Mouse (Mus musculus) neural tube, embryonic 14.5 days (tissue): ENCODE measurements at regions not wholly inside any gene's neighbourhood (a gene's known extent, or its start where the extent isn't known, plus 50 kb on each side); places are given as distances from the start of the nearest gene placed in this dataset.

ENCODE experiments used
- ATAC-seq: fragments of 200-750 bp; cut with Nextera tagmentation; 2 replicates; pipeline ENCODE4 v1.8.0; 2017; ENCODE audit warnings: low read depth, mild to moderate bottlenecking, moderate TSS enrichment, moderate library complexity
- H3K27ac ChIP-seq: fragments of 300-500 bp; sonication (generic); 2 replicates; pipeline ENCODE4 v1.5.1; 2014; ENCODE audit warnings: low read depth, mild to moderate bottlenecking, control low read depth, low read length, moderate library complexity, mixed read lengths
- H3K27me3 ChIP-seq: fragments of 300-500 bp; sonication (generic); 2 replicates; pipeline ENCODE4 v1.6.1; 2014; ENCODE audit warnings: low read length; ENCODE audit not compliant: control insufficient read depth, insufficient read depth
- H3K36me3 ChIP-seq: fragments of 300-500 bp; sonication (generic); 2 replicates; pipeline ENCODE4 v1.6.1; 2014; ENCODE audit warnings: low read length, mixed read lengths; ENCODE audit not compliant: control insufficient read depth, insufficient read depth
- H3K4me1 ChIP-seq: fragments of 300-500 bp; sonication (generic); 2 replicates; pipeline ENCODE4 v1.6.1; 2014; ENCODE audit warnings: low read length; ENCODE audit not compliant: control insufficient read depth, insufficient read depth
- H3K4me2 ChIP-seq: fragments of 300-500 bp; sonication (generic); 2 replicates; pipeline ENCODE4 v1.6.1; 2014; ENCODE audit warnings: mild to moderate bottlenecking, low read depth, low read length, control low read depth
- H3K4me3 ChIP-seq: fragments of 300-500 bp; sonication (generic); 2 replicates; pipeline ENCODE4 v1.5.1; 2014; ENCODE audit warnings: low read depth, low read length, control low read depth, mixed read lengths
- H3K9ac ChIP-seq: fragments of 300-500 bp; sonication (generic); replicated peaks from 2 replicates; pipeline ENCODE4 v1.6.1; 2014; ENCODE audit warnings: low read depth, mild to moderate bottlenecking, control low read depth, low read length, mixed read lengths
- H3K9me3 ChIP-seq: fragments of 300-500 bp; sonication (generic); 2 replicates; pipeline ENCODE4 v1.6.1; 2016; ENCODE audit warnings: low read length; ENCODE audit not compliant: control insufficient read depth
- WGBS: fragments of 180-500 bp; shearing (Covaris S2); extraction: QIAGEN DNeasy Blood & Tissue Kit; methylation state at CpG from one replicate; pipeline ENCODE4 v1.1.7; 2014; 5-methylcytosine and 5-hydroxymethylcytosine counted together

- Histone ChIP-seq H3K9ac (no peak overlapping the region), H3K36me3 (no peaks in the 10 kb centered on the region), H3K27me3 (no peaks in the 10 kb centered on the region), H3K27ac (no peak overlapping the region), H3K4me2 (no peak overlapping the region), H3K4me3 (no peak overlapping the region), H3K9me3 (no peaks in the 10 kb centered on the region), H3K4me1 (no peaks in the 10 kb centered on the region)
- 95% methylated on average over 11 of the region's 11 CpGs for WGBS
- ATAC-seq, result no peak
Measured at GRCm38 (mm10) chr16:10098511-10098910, 71.5 kb upstream of the Rpl39l start.

GRCm38 (mm10) chr16:10088461-10089353 is 81.3 kb upstream of the Rpl39l start:
- Histone ChIP-seq H3K27me3 (no peaks in the 10 kb centered on the region), H3K9ac (no peak overlapping the region), H3K36me3 (no peaks in the 10 kb centered on the region), H3K4me2 (no peak overlapping the region), H3K4me3 (no peak overlapping the region), H3K4me1 (no peaks in the 10 kb centered on the region), H3K9me3 (no peaks in the 10 kb centered on the region), H3K27ac (no peak overlapping the region)
- ATAC-seq, result peak; percentile 71; the same call in 1 of the 2 replicates
- WGBS, result 60% methylated on average over 18 of the region's 18 CpGs

GRCm38 (mm10) chr16:10086341-10086740 is 83.7 kb upstream of the Rpl39l start:
- no peak overlapping the region for H3K4me3 ChIP-seq
- no peaks in the 10 kb centered on the region for H3K27me3 ChIP-seq
- WGBS, result 35% methylated on average over 1 of the region's 1 CpGs
- H3K27ac ChIP-seq, result no peak overlapping the region
- no peak for ATAC-seq
- no peak overlapping the region for H3K4me2 ChIP-seq
- H3K9ac ChIP-seq, result no peak overlapping the region
- no peaks in the 10 kb centered on the region for H3K9me3 ChIP-seq
- H3K4me1 ChIP-seq, result no peaks in the 10 kb centered on the region
- H3K36me3 ChIP-seq, result no peaks in the 10 kb centered on the region

- Histone ChIP-seq H3K9me3 (no peaks in the 10 kb centered on the region), H3K36me3 (no peaks in the 10 kb centered on the region), H3K27ac (no peak overlapping the region), H3K4me3 (no peak overlapping the region), H3K27me3 (no peaks in the 10 kb centered on the region), H3K4me2 (no peak overlapping the region), H3K9ac (no peak overlapping the region), H3K4me1 (no peaks in the 10 kb centered on the region)
- WGBS, result 83% methylated on average over 5 of the region's 5 CpGs
- ATAC-seq, result no peak
Measured at GRCm38 (mm10) chr16:10085429-10085828, 84.6 kb upstream of the Rpl39l start.

GRCm38 (mm10) chr16:10081751-10082150 is 86.4 kb upstream of the Grin2a start:
- 65% methylated on average over 2 of the region's 2 CpGs for WGBS
- H3K4me2 ChIP-seq, result no peak overlapping the region
- no peak for ATAC-seq

GRCm38 (mm10) chr16:10080121-10080679 is 84.8 kb upstream of the Grin2a start:
- Histone ChIP-seq H3K4me2 (no peak overlapping the region), H3K4me3 (no peak overlapping the region), H3K27me3 (no peaks in the 10 kb centered on the region), H3K36me3 (no peaks in the 10 kb centered on the region), H3K4me1 (no peaks in the 10 kb centered on the region), H3K9ac (no peak overlapping the region), H3K27ac (no peak overlapping the region), H3K9me3 (no peaks in the 10 kb centered on the region)
- no peak for ATAC-seq
- 87% methylated on average over 7 of the region's 7 CpGs for WGBS

More at GRCm38 (mm10) chr16:10081751-10082150, 86.4 kb upstream of the Grin2a start:
- Histone ChIP-seq H3K4me1 (no peaks in the 10 kb centered on the region), H3K9me3 (no peaks in the 10 kb centered on the region), H3K27ac (no peak overlapping the region), H3K4me3 (no peak overlapping the region), H3K27me3 (no peaks in the 10 kb centered on the region), H3K36me3 (no peaks in the 10 kb centered on the region), H3K9ac (no peak overlapping the region)

GRCm38 (mm10) chr16:10073158-10073557 is 77.8 kb upstream of the Grin2a start:
- Histone ChIP-seq H3K9ac (no peak overlapping the region), H3K4me1 (no peaks in the 10 kb centered on the region), H3K27me3 (no peaks in the 10 kb centered on the region), H3K36me3 (no peaks in the 10 kb centered on the region), H3K27ac (no peak overlapping the region), H3K4me3 (no peak overlapping the region), H3K4me2 (no peak overlapping the region), H3K9me3 (no peaks in the 10 kb centered on the region)
- WGBS, result 24% methylated on average over 6 of the region's 6 CpGs
- ATAC-seq, result peak; percentile 72; the same call in 1 of the 2 replicates

- no peaks in the 10 kb centered on the region for H3K9me3 ChIP-seq
- no peak overlapping the region for H3K27ac ChIP-seq
- H3K9ac ChIP-seq, result no peak overlapping the region
- H3K4me1 ChIP-seq, result no peaks in the 10 kb centered on the region
- no peak for ATAC-seq
- no peaks in the 10 kb centered on the region for H3K36me3 ChIP-seq
- no peak overlapping the region for H3K4me3 ChIP-seq
- WGBS, result 86% methylated on average over 8 of the region's 8 CpGs
- no peak overlapping the region for H3K4me2 ChIP-seq
- H3K27me3 ChIP-seq, result no peaks in the 10 kb centered on the region
Measured at GRCm38 (mm10) chr16:10063491-10063890, 68.1 kb upstream of the Grin2a start.

GRCm38 (mm10) chr16:10058094-10058493 is 62.7 kb upstream of the Grin2a start:
- WGBS, result 81% methylated on average over 4 of the region's 4 CpGs
- no peaks in the 10 kb centered on the region for H3K9me3 ChIP-seq
- H3K36me3 ChIP-seq, result no peaks in the 10 kb centered on the region
- no peak for ATAC-seq
- no peak overlapping the region for H3K9ac ChIP-seq
- no peaks in the 10 kb centered on the region for H3K4me1 ChIP-seq
- no peak overlapping the region for H3K27ac ChIP-seq
- H3K4me2 ChIP-seq, result no peak overlapping the region
- no peak overlapping the region for H3K4me3 ChIP-seq
- H3K27me3 ChIP-seq, result no peaks in the 10 kb centered on the region
